Mouse (Mus musculus): Measurements from ENCODE around the gene Uba6. TPM values are rescaled to one million over a fixed set of nuclear protein-coding genes. Genes with fewer than 3 reads are reported as not detected.

The Uba6 gene
- total and polyA plus RNA-seq, 3 experiments = 1.1 to 36.2 (median 30.7) TPM

- Histone ChIP-seq H3K4me3 (ENCODE audit: low read depth, low read length) (no peak overlapping the region; the same call in 1 of the 2 replicates), H3K4me1 (ENCODE audit: insufficient read depth, low read depth, low read length) (peaks cover 27% of the 10 kb centered on the region), H3K27me3 (ENCODE audit: insufficient read depth, low read length) (no peaks in the 10 kb centered on the region), H3K9me3 (replicated peaks) (no peaks in the 10 kb centered on the region), H3K36me3 (replicated peaks) (peaks cover 8% of the 10 kb centered on the region)
- 0 out of 2 replicates have a peak, but pooled peaks have one; percentile 2 for ATAC-seq (ENCODE audit: extremely low read depth, insufficient number of reproducible peaks, low FRiP score, poor library complexity, severe bottlenecking)
- no peak for DNase-seq (ENCODE audit: low spot score)
- TF ChIP-seq GATA2 (IDR thresholded peaks at IDR 0.05; ENCODE audit: borderline replicate concordance, low read depth, low read length) = no peak
- no peak for TF ChIP-seq CTCF (IDR thresholded peaks at IDR 0.05; ENCODE audit: low read depth, low read length)
- no peak for TF ChIP-seq TAL1 (conservative IDR thresholded peaks at IDR 0.05; ENCODE audit: low read depth, low read length)
- TF ChIP-seq POLR2AphosphoS5 (IDR thresholded peaks at IDR 0.05; ENCODE audit: insufficient replicate concordance, low read depth, low read length) = no peak
- TF ChIP-seq GATA1 (IDR thresholded peaks at IDR 0.05; ENCODE audit: borderline replicate concordance, low read length) = no peak
Observed at GRCm38 (mm10) chr5:86063501-86063900, 109.1 kb downstream of the Uba6 start.

Other genes with a start within 250 kb of the Uba6 start
- 65.4 and 68.9 TPM in 2 replicates for gene Cenpc1, start 107.2 kb downstream of the Uba6 start, total RNA-seq (2014; fragmentation: Nextera tagmentation)
- 43.2 and 46.8 TPM in 2 replicates for gene Cenpc1, start 107.2 kb downstream of the Uba6 start, total RNA-seq (2017)
- 3.4 and 11.1 TPM in 2 replicates for gene Cenpc1, start 107.2 kb downstream of the Uba6 start, polyA plus RNA-seq (2012)
- gene Stap1, start 101.1 kb downstream of the Uba6 start, total RNA-seq (2014; fragmentation: Nextera tagmentation) = 2.3 and 2.9 TPM in 2 replicates
- 0.87 and 2.9 TPM in 2 replicates for gene Stap1, start 101.1 kb downstream of the Uba6 start, total RNA-seq (2017)
- gene Stap1, start 101.1 kb downstream of the Uba6 start, polyA plus RNA-seq (2012) = 0.03 TPM in 1 of 2 replicates, not detected in the other
- gene Gnrhr, start 25.1 kb upstream of the Uba6 start, total RNA-seq (2014; fragmentation: Nextera tagmentation) = not detected in 2 replicates
- 0.22 TPM in 1 of 2 replicates, not detected in the other for gene Gnrhr, start 25.1 kb upstream of the Uba6 start, total RNA-seq (2017)
- gene Gnrhr, start 25.1 kb upstream of the Uba6 start, polyA plus RNA-seq (2012) = not detected in 2 replicates
- not detected in 2 replicates for gene Tmprss11c, start 116.5 kb upstream of the Uba6 start, total RNA-seq (2014; fragmentation: Nextera tagmentation)
- gene Tmprss11c, start 116.5 kb upstream of the Uba6 start, total RNA-seq (2017) = not detected in 2 replicates
- gene Tmprss11c, start 116.5 kb upstream of the Uba6 start, polyA plus RNA-seq (2012) = not detected in 2 replicates
- not detected in 2 replicates for gene Tmprss11d, start 200.6 kb upstream of the Uba6 start, total RNA-seq (2014; fragmentation: Nextera tagmentation)
- gene Tmprss11d, start 200.6 kb upstream of the Uba6 start, total RNA-seq (2017) = 0.11 TPM in 1 of 2 replicates, not detected in the other
- not detected in 2 replicates for gene Tmprss11d, start 200.6 kb upstream of the Uba6 start, polyA plus RNA-seq (2012)